Mouse (Mus musculus): ENCODE measurements around the gene Sys1.

DNA sequence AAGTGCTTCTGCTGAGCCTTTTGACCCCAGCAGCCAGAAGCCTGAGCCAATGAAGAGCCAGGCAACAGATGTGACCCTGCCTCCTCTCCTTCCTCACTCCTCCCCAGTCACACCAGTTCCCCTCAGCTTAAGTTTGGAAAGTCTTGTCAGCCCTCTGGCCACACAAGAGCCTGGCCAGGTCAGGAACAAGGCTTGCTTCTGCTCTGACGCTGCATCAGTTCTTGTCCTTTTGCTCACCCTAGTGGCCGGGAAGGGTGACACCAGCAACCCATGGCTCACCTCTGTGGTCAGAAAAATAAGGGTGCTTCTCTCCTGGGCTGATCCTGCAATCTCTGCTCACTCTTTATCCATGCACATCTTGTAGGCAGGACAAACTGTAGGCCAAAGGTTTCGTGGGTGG, 64.0 kb downstream of the Sys1 start:
- TF ChIP-seq POLR2A (IDR thresholded peaks at IDR 0.05; ENCODE audit: low read depth, low read length) (no peak), CTCF (IDR thresholded peaks at IDR 0.05; ENCODE audit: extremely low read depth, insufficient read depth, insufficient read length, insufficient replicate concordance) (peak; percentile 57; the same call in 1 of the 2 replicates)

All from spleen, adult 2 months (tissue).